Mouse (Mus musculus) testis, adult 2 months (tissue): ENCODE measurements around the gene Gm853.

Source experiments
- CTCF ChIP-seq: fragments of 200-500 bp; IDR thresholded peaks from 2 replicates; pipeline ENCODE4 v1.5.1; 2012; ENCODE audit warnings: low read depth, mild to moderate bottlenecking, inconsistent platforms, low read length, moderate library complexity; ENCODE audit not compliant: control insufficient read depth, insufficient read depth, insufficient replicate concordance
- POLR2A ChIP-seq: fragments of 200-500 bp; IDR thresholded peaks from 2 replicates; pipeline ENCODE4 v1.6.1; 2012; ENCODE audit warnings: low read depth, mild to moderate bottlenecking, inconsistent platforms, low read length, moderate library complexity; ENCODE audit not compliant: control insufficient read depth

DNA sequence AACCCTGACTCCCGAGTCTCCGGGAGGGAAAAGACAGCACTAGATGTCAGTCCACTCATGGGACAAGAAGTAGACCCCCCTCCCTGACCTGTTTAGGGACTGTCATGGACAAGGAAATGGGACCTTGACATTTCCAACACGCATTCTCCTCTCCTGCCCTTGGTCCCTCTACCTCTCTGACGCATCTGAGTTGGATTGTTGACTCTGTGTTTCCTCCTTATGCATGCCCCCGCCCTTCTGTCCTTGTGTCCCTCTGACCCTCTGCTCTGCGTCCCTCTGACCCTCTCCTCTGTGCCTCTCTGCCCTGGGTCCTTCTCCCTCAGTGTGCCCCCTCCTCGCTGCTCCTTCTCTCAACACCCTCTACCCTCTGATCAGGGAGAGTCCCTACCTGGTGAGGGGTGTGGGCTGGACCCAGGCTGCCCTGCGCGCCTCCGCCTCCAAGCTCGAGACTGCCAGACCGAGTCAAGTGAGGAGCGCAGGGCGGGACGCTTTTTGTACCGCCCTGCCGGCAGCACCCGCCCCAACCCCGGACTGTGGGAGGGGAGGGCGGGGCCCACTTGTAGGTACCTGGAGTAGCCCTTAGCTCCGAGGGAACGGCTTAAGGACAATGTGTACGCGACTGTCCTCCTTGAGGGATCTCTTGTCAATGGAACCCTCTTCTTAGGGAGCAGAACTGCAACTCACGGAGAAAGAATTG is 47.7 kb downstream of the Gm853 start:
- TF ChIP-seq POLR2A: 0 out of 2 replicates have a peak, but pooled peaks have one; percentile 9
- TF ChIP-seq CTCF: no peak
